Mouse (Mus musculus) liver, embryonic 14.5 days (tissue): Measurements from ENCODE around the gene Ppp2r5e. TPM values are rescaled to one million over a fixed set of nuclear protein-coding genes. Genes with fewer than 3 reads are reported as not detected.

ENCODE experiments used
- ATAC-seq: fragments of 200-750 bp; cut with Nextera tagmentation; 2 replicates; pipeline ENCODE4 v1.8.0; 2017; ENCODE audit warnings: moderate number of reproducible peaks, mild to moderate bottlenecking, moderate library complexity; ENCODE audit not compliant: insufficient read depth
- DNase-seq, 3 experiments: peaks; one replicate each; pipeline ENCODE4 v3.0.0-alpha.2; 2012 to 2013; ENCODE audit warnings: low read depth in 3 of 3, low spot score in 3 of 3
- H3K27ac ChIP-seq: fragments of 300-500 bp; sonication (generic); 2 replicates; pipeline ENCODE4 v1.5.1; 2014; ENCODE audit warnings: moderate library complexity, mild to moderate bottlenecking, control low read depth, inconsistent platforms
- H3K27me3 ChIP-seq: fragments of 300-500 bp; sonication (generic); 2 replicates; pipeline ENCODE4 v1.6.1; 2014; ENCODE audit warnings: mild to moderate bottlenecking, low read length, moderate library complexity; ENCODE audit not compliant: control insufficient read depth, insufficient read depth
- H3K36me3 ChIP-seq: fragments of 300-500 bp; sonication (generic); replicated peaks from 2 replicates; pipeline ENCODE4 v1.6.1; 2014; ENCODE audit warnings: low read depth; ENCODE audit not compliant: control insufficient read depth, insufficient read depth
- H3K4me1 ChIP-seq, 2 experiments: fragments of 200-500 bp in 1 of 2; fragments of 300-500 bp in 1 of 2; sonication (generic) in 1 of 2; replicated peaks; 2 replicates each; pipeline ENCODE4 v1.6.1; 2012 to 2014; ENCODE audit warnings: antibody characterized with exemption in 1 of 2, inconsistent platforms in 1 of 2, low read length in 1 of 2; ENCODE audit not compliant: control insufficient read depth in 2 of 2, insufficient read depth in 2 of 2
- H3K4me2 ChIP-seq: fragments of 300-500 bp; sonication (generic); 2 replicates; pipeline ENCODE4 v1.6.1; 2014; ENCODE audit warnings: low read depth, mild to moderate bottlenecking, control low read depth, moderate library complexity
- H3K4me3 ChIP-seq, 2 experiments: fragments of 200-500 bp in 1 of 2; fragments of 300-500 bp in 1 of 2; sonication (generic) in 1 of 2; 2 replicates each; pipeline ENCODE4 v1.5.1; 2012 to 2014; ENCODE audit warnings: low read depth in 2 of 2, low read length in 2 of 2, mild to moderate bottlenecking in 2 of 2, control low read depth in 1 of 2, inconsistent platforms in 1 of 2, moderate library complexity in 1 of 2; ENCODE audit not compliant: insufficient read depth in 1 of 2
- H3K9ac ChIP-seq: fragments of 300-500 bp; sonication (generic); replicated peaks from 2 replicates; pipeline ENCODE4 v1.6.1; 2014; ENCODE audit warnings: mild to moderate bottlenecking, control low read depth, moderate library complexity
- H3K9me3 ChIP-seq: fragments of 300-500 bp; sonication (generic); 2 replicates; pipeline ENCODE4 v1.6.1; 2016; ENCODE audit warnings: low read length, mixed read lengths; ENCODE audit not compliant: control insufficient read depth
- CTCF ChIP-seq: IDR thresholded peaks from 2 replicates; pipeline ENCODE4 v1.5.1; 2016; ENCODE audit warnings: antibody characterized with exemption, low read depth, control low read depth
- EP300 ChIP-seq: IDR thresholded peaks from 2 replicates; pipeline ENCODE4 v1.6.1; 2016; ENCODE audit warnings: antibody characterized with exemption, low read depth
- WGBS: fragments of 180-500 bp; shearing (Covaris S2); extraction: QIAGEN DNeasy Blood & Tissue Kit; methylation state at CpG from one replicate; pipeline ENCODE4 v1.1.7; 2014; ENCODE audit not compliant: insufficient replicate concordance; 5-methylcytosine and 5-hydroxymethylcytosine counted together
- polyA plus RNA-seq, 2 experiments: library from polyadenylated mRNA; depleted of rRNA in 1 of 2; stranded (reverse) in 1 of 2; unstranded in 1 of 2; fragments of >200 nt; fragmentation: Nextera tagmentation in 1 of 2; extraction: Ambion mirVana in 1 of 2; gene quantifications; 2 replicates each; pipeline versions ENCODE4 v1.2.1 to v1.2.3; 2012 to 2014

Ppp2r5e gene
- polyA plus RNA-seq (2012; rRNA removed) (3.8 and 6.8 TPM in 2 replicates), polyA plus RNA-seq (2014; fragmentation: Nextera tagmentation; extraction: Ambion mirVana) (5.0 and 5.8 TPM in 2 replicates)

DNA sequence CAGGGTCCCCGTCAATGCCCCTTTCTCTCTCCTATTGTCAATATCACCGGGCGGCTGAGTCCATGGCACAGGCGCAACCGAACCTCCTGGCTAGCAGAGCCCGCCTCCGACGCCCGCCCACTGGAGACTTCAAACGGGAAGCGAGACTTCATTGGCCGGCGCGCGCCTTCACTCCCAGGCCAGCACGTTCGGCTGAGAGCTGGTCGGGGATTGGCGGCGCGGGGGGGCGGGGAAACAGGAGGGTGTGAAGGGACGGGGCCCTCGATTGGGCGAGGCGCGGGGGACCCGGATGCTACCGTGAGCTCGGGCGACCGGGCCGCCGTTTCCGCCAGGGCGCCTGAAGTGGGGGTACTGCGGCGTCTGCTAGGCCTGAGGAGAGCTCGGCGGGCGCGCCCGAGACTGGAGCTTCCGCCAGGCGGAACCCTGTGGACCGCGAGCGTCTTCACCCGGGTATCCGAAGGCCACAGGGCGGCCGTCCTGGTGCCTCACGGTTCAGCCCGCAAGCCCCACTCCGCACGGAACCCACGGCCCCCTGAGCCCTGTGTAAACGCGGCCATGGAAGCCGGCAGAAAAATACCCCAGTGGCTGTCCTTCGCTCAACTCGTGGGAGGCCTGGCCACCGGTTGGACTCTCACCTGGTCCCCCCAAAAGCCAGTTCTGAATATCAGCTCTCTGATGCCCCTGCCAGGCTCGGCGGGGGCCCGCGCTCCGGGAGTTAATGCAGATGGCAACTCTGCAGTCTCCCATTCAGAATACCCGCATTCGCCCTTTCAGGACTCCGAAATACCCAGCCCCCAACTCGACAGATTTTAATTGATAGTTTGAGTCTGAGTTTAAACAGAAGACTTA, at the start of gene Ppp2r5e:
Gene Ppp2r5e (minus strand): TSS at position 92 of the 849 bp plus-strand sequence.
- Histone ChIP-seq H3K4me2 (peak within 1 kb of the TSS; percentile 91), H3K36me3 (peaks cover 8% of the 10 kb centered on the region), H3K9ac (peak within 1 kb of the TSS; percentile 95), H3K4me1 (peaks cover 5 to 22% of the 10 kb centered on the region in 2 experiments), H3K27me3 (no peaks in the 10 kb centered on the region), H3K9me3 (no peaks in the 10 kb centered on the region), H3K4me3 (peak within 1 kb of the TSS; percentile 88 to 97), H3K27ac (peak within 1 kb of the TSS; percentile 83)
- peak; percentile 98 for ATAC-seq
- WGBS = under 1% methylated on average over 71 of the region's 72 CpGs
- TF ChIP-seq EP300 (no peak), CTCF (peak; percentile 9; the same call in 1 of the 2 replicates)
- DNase-seq = peak; percentile 96 to 98 (median 97)

DNA sequence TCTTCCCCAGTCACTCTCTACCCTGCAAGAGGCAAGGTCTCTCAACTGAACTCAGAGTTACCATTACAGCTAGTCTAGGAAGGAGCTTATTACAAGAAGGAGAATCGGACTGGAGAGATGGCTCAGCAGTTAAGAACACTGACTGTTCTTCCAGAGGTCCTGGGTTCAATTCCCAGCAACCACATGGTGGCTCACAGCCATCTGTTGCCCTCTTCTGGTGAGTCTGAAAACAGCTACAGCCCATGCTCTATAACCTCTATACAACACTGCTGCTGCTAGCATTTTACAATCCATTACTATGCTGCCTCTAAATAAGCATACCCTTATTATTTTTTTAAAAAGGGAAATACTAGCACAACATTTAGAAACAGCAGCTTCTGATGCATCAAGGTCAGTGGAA, 49.7 kb upstream of the Ppp2r5e start:
- WGBS = 64% methylated on average over 1 of the region's 1 CpGs

DNA sequence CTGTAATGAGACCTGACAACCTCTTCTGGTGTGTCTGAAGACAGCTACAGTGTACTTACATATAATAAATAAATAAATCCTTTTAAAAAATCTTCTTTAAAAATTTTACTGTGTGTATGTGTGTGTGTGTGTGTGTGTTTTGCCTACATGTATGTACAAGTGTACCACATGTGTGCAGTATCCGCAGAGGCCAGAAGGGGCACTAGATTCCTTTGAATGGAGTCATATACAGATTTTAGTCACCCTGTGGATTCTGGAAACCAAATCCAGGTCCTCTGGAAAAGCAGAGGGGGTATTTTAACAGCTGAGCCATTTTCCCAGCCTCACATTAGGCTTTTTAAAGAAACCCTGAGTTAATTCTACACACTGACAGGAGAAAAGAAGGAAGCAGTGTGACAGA, 45.7 kb upstream of the Ppp2r5e start:
- no peaks in the 10 kb centered on the region for H3K27me3 ChIP-seq
- ATAC-seq (no peak), DNase-seq (no peak)
- H3K9me3 ChIP-seq = no peaks in the 10 kb centered on the region
- no peak overlapping the region for H3K4me3 ChIP-seq
- H3K4me2 ChIP-seq = no peak overlapping the region
- no peak overlapping the region for H3K9ac ChIP-seq
- 84% methylated on average over 1 of the region's 1 CpGs for WGBS
- H3K27ac ChIP-seq = no peak overlapping the region
- no peak for TF ChIP-seq EP300
- TF ChIP-seq CTCF = peak; percentile 21; the same call in 1 of the 2 replicates
- H3K36me3 ChIP-seq = no peaks in the 10 kb centered on the region
- peaks cover 0 to 9% of the 10 kb centered on the region in 2 experiments; a peak in 2 of 4 replicates for H3K4me1 ChIP-seq

More for the DNA sequence above, 49.7 kb upstream of the Ppp2r5e start:
- Histone ChIP-seq H3K4me3 (no peak overlapping the region), H3K9ac (no peak overlapping the region), H3K9me3 (no peaks in the 10 kb centered on the region), H3K36me3 (no peaks in the 10 kb centered on the region), H3K4me1 (no peaks in the 10 kb centered on the region), H3K27me3 (no peaks in the 10 kb centered on the region), H3K4me2 (no peak overlapping the region), H3K27ac (no peak overlapping the region)
- peak; percentile 58 for TF ChIP-seq CTCF
- no peak for TF ChIP-seq EP300
- DNase-seq (no peak), ATAC-seq (no peak)

DNA sequence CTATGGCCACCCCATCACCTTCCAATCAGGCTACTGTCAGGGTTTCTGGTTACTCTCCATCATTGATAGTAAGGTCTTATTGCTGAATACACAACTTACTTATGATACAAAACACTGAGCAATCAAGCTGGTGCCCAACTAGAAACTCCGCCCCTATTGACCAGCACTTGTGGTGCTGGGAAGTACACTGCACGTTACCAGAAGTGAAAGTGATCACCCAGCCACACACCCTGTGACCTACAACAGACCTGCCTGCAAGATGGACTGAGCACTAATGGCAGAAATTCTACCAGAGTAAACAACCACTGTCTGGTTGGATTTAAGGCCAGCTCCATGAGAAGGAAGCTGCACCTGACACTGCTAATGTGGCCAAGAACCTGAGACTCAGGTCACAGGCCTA, 42.3 kb upstream of the Ppp2r5e start:
- Histone ChIP-seq H3K9me3 (no peaks in the 10 kb centered on the region), H3K36me3 (no peaks in the 10 kb centered on the region), H3K27me3 (no peaks in the 10 kb centered on the region), H3K27ac (no peak overlapping the region), H3K4me1 (peaks cover 0 to 12% of the 10 kb centered on the region in 2 experiments; a peak in 2 of 4 replicates), H3K9ac (no peak overlapping the region), H3K4me3 (no peak overlapping the region), H3K4me2 (no peak overlapping the region)
- no peak for DNase-seq
- no peak for ATAC-seq
- TF ChIP-seq CTCF (no peak), EP300 (no peak)
- 64% methylated on average over 2 of the region's 2 CpGs for WGBS

DNA sequence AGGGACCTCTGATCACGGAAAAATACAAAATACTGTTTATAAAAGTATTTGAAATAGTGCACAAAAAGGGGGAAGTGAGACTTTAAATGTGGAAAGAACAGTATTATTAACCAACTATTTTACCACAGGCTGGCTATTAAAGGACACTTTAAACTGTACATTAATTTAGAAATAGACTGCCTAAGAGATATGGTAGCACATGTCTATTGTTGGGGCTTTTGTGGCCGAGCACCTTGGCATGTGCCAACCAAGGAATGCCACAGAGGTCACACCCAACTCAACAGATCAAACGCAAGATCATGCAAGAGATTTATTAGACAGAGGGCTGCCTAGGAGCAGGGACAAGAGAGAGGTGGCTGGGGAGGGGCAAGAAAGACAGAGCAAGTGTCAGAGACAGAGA, 41.1 kb upstream of the Ppp2r5e start:
- H3K4me3 ChIP-seq = no peak overlapping the region
- ATAC-seq = no peak
- peaks cover 0 to 12% of the 10 kb centered on the region in 2 experiments; a peak in 2 of 4 replicates for H3K4me1 ChIP-seq
- no peaks in the 10 kb centered on the region for H3K36me3 ChIP-seq
- no peak for DNase-seq
- TF ChIP-seq EP300 = no peak
- no peak for TF ChIP-seq CTCF
- no peak overlapping the region for H3K27ac ChIP-seq
- WGBS = 61% methylated on average over 3 of the region's 3 CpGs
- no peaks in the 10 kb centered on the region for H3K27me3 ChIP-seq
- H3K9ac ChIP-seq = no peak overlapping the region
- no peak overlapping the region for H3K4me2 ChIP-seq
- H3K9me3 ChIP-seq = no peaks in the 10 kb centered on the region
